Mouse (Mus musculus): ENCODE data around the gene BC004004. TPM values are rescaled to one million over a fixed set of nuclear protein-coding genes. Genes with fewer than 3 reads are reported as not detected.

Gene BC004004
- 74.8 and 75.3 TPM in 2 replicates for polyA plus RNA-seq (2016; fragmentation: Nextera tagmentation; extraction: Ambion mirVana)

DNA sequence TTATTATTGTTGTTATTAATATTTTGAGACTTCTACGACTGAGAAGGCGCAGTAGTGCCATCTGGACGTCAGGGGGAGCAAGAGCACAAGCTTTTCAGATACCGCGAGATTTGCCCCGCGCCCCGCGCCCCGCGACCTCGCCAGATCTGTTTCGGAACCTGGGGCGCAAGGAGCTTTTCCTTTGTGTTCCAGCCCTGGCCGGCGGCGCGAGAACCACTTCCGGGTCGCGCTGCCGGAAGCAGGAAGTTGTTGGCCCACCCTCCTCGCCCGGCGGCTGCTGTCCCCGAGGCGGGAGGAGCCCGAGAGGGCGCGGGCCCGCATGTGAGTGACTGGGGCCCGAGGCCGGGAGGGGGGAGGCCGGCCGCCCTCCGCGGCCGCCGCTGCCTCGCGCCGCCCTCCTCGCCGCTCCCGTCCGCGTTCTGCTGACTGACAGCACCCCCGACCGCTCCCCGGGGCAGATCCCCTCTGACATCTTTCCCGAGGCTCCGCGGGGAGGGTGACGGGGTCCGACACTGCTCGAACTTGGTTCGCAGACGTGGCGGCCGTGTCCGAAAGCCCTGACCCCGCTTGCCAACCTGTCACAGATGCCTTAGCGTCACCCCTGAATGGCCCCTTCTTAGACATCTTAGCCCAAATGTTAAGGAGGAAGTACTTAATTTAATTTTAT is at the start of gene BC004004:
Gene BC004004 (plus strand): TSS at position 107 of the 667 bp plus-strand sequence.
- ATAC-seq (ENCODE audit: low FRiP score, low read depth) = peak; percentile 91
- Histone ChIP-seq H3K4me2 (replicated peaks) (peak within 1 kb of the TSS; percentile 69), H3K4me1 (peaks cover 20% of the 10 kb centered on the region), H3K27me3 (replicated peaks) (no peaks in the 10 kb centered on the region), H3K36me3 (no peaks in the 10 kb centered on the region), H3K27ac (peak within 1 kb of the TSS; percentile 74; the same call in 1 of the 2 replicates), H3K9me3 (no peaks in the 10 kb centered on the region), H3K9ac (peak within 1 kb of the TSS; percentile 93), H3K4me3 (peak within 1 kb of the TSS; percentile 88)
- under 1% methylated on average over 51 of the region's 63 CpGs for WGBS

DNA sequence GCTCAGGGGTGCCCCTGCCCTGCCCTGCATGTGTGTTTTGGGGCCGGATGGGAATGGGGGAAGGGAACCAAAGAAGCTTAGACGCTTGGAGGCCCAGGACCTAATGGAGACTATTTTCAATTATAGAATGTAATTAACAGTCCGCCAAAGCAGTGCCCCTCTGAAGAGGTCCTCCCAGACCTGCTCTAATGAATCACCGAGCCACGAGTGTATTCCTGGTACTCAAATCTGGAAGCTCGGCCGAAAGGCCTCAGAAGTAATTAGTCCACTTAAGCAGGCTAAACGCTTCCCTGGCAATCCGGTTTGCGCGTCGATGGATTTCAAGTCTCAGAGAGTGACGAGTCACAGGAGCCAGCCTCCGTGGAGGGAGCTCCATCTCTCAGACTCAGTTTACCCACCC is 48.0 kb upstream of the BC004004 start:
- no peaks in the 10 kb centered on the region for H3K27me3 ChIP-seq (replicated peaks)
- 79% methylated on average over 14 of the region's 14 CpGs for WGBS
- H3K4me3 ChIP-seq = no peak overlapping the region
- no peaks in the 10 kb centered on the region for H3K36me3 ChIP-seq
- H3K9me3 ChIP-seq = no peaks in the 10 kb centered on the region
- H3K4me1 ChIP-seq = peaks cover 4% of the 10 kb centered on the region
- no peak for ATAC-seq (ENCODE audit: low FRiP score, low read depth)
- no peak overlapping the region for H3K27ac ChIP-seq
- H3K9ac ChIP-seq = no peak overlapping the region
- H3K4me2 ChIP-seq (replicated peaks) = no peak overlapping the region

DNA sequence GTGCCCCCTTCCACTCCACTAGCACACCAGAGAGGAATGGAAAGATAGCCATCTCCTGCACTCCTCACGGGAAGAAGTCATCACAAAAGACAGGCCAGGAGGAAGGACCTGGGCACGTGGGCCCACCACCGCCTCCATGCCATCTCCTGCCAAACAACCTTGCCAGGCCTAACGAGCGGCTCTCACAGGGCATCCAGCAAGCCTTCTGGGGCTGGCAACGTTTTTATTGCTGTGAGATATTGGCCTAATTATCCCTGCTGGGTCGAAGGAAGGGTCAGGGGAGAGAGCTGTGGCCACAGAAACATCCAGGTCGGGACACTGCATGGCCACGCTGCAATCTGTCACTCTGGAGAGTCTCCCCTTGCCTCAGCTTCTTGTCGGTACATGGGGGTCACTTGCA is 37.5 kb upstream of the BC004004 start:
- no peak overlapping the region for H3K4me3 ChIP-seq
- no peaks in the 10 kb centered on the region for H3K36me3 ChIP-seq
- WGBS = 60% methylated on average over 10 of the region's 10 CpGs
- H3K27me3 ChIP-seq (replicated peaks) = peaks cover 5% of the 10 kb centered on the region
- no peak for ATAC-seq (ENCODE audit: low FRiP score, low read depth)
- no peaks in the 10 kb centered on the region for H3K9me3 ChIP-seq
- no peak overlapping the region for H3K9ac ChIP-seq
- no peaks in the 10 kb centered on the region for H3K4me1 ChIP-seq
- no peak overlapping the region for H3K27ac ChIP-seq
- no peak overlapping the region for H3K4me2 ChIP-seq (replicated peaks)

DNA sequence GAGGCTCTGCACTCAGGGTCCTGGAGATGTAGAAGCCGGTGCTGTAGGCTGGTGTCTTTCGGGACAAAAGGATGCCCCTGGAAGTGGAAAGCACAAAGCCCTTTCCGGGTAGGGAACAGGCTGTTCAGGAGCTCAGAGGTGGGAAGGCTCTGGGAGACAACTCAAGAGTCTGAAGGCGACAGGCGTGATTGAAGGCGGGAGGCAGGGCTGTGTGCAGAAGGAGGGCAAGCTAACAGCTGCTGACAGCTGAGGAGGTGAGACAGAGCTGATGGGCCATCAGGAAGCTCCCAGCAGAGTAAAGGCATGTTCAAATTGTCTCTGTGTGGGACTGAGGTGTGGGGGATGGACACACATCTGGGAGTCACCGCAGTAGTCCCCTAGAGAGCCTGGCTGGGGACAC is 32.5 kb upstream of the BC004004 start:
- no peak for ATAC-seq (ENCODE audit: low FRiP score, low read depth)
- H3K9ac ChIP-seq = 0 out of 2 replicates have a peak overlapping the region, but pooled peaks have one; percentile 8
- peaks cover 34% of the 10 kb centered on the region for H3K27me3 ChIP-seq (replicated peaks)
- no peaks in the 10 kb centered on the region for H3K36me3 ChIP-seq
- H3K27ac ChIP-seq = no peak overlapping the region
- H3K4me1 ChIP-seq = peaks cover 20% of the 10 kb centered on the region
- H3K4me3 ChIP-seq = no peak overlapping the region
- H3K9me3 ChIP-seq = no peaks in the 10 kb centered on the region
- H3K4me2 ChIP-seq (replicated peaks) = no peak overlapping the region
- WGBS = 68% methylated on average over 7 of the region's 7 CpGs

DNA sequence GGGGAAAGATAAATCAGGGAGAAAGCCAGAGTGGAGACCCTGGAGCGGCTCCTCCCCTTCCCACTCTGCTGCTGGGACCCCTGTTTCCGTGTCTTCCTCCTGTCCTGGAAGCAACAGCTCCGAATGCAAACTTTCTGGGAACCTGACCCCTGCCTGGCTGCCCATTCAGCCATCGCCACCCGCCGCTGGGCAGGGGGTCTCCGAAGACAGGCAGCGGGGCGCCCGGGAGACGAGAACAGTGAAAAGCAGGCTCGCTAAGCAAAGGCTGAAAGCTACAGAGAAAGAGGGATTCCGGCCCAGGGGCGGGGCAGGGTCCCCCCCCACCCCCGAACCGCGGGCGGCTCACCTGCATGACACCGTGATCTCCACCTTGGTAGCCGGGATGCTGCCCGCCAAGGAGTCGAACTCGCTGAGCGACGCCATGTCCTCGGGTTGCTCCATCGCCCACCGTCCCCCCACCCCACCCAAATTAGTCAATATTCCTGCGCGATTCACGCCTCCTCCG is 31.3 kb upstream of the BC004004 start:
- under 1% methylated on average over 32 of the region's 32 CpGs for WGBS
- ATAC-seq (ENCODE audit: low FRiP score, low read depth) = no peak
- peak overlapping the region; percentile 67 for H3K9ac ChIP-seq
- no peaks in the 10 kb centered on the region for H3K9me3 ChIP-seq
- H3K4me2 ChIP-seq (replicated peaks) = peak overlapping the region; percentile 100
- no peaks in the 10 kb centered on the region for H3K36me3 ChIP-seq
- peak overlapping the region; percentile 61 for H3K4me3 ChIP-seq
- H3K27ac ChIP-seq = no peak overlapping the region
- peaks cover 34% of the 10 kb centered on the region for H3K27me3 ChIP-seq (replicated peaks)
- peaks cover 20% of the 10 kb centered on the region for H3K4me1 ChIP-seq

DNA sequence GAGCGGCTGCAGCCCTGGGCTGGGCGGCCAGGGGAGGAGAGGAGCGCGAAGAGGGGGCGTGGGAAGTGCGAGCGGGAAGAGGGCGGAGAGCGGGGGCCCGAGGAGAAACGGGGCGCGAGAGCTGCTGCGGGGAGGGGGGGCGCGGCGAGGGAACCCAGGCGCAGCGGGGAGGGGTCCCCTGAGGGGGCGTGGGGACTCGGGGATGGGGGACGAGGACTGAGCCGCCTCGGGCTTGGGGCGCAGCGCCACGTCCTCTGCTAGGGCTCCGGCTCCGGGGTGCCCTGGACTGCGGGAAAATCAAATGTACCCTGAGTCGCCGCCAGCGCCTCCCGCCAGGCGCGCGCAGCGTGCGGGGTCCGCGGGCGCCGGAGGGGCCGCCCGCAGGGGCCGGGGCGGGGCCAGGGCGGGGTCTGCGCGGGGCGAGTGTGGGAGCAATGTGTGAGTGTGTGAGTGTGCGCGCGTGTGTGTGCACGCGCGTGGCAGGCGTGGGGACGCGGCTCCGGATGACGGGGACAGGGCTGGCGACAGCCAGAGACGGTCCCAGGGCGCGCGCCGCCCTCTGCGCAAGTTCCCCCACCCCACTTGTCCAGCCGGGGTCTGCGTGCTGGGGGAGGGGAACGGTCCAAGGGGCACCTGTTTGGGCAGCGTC is 30.7 kb upstream of the BC004004 start, which contains the start of gene Cpne5:
Gene Cpne5 (minus strand): TSS at position 396 of the 649 bp plus-strand sequence.
- Histone ChIP-seq H3K36me3 (no peaks in the 10 kb centered on the region), H3K27ac (no peak within 1 kb of the TSS), H3K4me3 (peak within 1 kb of the TSS; percentile 61), H3K27me3 (replicated peaks) (peaks cover 34% of the 10 kb centered on the region), H3K4me2 (replicated peaks) (peak within 1 kb of the TSS; percentile 100), H3K4me1 (peaks cover 24% of the 10 kb centered on the region), H3K9ac (peak within 1 kb of the TSS; percentile 67), H3K9me3 (no peaks in the 10 kb centered on the region)
- under 1% methylated on average over 70 of the region's 73 CpGs for WGBS
- ATAC-seq (ENCODE audit: low FRiP score, low read depth) = peak; percentile 54

DNA sequence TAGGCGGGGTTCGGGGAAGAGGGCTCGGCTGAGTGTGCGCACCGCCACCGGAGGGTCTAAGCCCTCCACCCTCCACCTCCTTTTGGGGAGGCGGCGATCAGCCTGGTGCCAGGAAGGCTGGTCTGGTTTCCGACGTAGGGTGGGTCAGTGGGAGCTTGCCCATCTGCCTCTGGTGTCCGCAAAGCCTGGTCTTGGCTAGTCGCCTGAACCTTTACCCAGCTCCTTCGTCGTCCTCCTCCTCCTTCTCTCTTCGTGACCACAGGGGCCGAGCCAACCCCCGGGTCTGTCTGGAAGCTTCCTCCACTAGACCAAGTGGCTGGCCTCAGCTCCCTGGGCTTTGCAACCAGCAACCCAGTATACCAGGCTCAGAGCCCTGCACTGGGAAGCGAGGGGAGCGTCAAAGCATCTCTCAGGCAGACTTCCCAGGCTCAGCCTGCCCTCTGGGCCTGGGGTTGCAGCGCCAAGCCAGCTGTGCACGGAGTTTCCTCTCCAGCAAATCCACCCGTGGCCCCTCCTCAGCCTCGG is 30.1 kb upstream of the BC004004 start:
- H3K4me3 ChIP-seq = peak overlapping the region; percentile 61
- H3K4me2 ChIP-seq (replicated peaks) = peak overlapping the region; percentile 100
- H3K27ac ChIP-seq = no peak overlapping the region
- no peaks in the 10 kb centered on the region for H3K36me3 ChIP-seq
- 0 out of 2 replicates have a peak, but pooled peaks have one; percentile 22 for ATAC-seq (ENCODE audit: low FRiP score, low read depth)
- WGBS = 3% methylated on average over 21 of the region's 23 CpGs
- no peaks in the 10 kb centered on the region for H3K9me3 ChIP-seq
- H3K4me1 ChIP-seq = peaks cover 29% of the 10 kb centered on the region
- H3K27me3 ChIP-seq (replicated peaks) = peaks cover 34% of the 10 kb centered on the region
- peak overlapping the region; percentile 67 for H3K9ac ChIP-seq

DNA sequence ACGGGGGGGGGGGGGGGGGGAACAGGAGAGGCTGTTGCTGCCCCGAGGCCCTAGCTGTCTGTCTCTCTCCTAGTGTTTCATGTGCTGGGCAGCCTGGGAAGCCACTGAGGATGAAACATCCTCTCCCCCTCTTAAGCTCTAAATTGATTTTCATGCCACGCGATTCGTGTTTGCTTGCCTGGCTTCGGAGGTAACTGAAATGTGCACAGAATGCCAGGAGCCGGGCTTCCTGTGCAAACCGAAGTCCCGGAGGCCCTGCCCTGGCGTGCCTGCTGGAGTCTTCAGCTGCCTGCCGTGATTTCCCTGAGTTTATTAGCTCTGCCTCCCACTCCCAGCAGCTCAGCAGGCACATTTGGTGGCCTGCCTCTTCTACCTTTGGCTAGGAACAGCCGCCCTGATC is 23.7 kb upstream of the BC004004 start:
- Histone ChIP-seq H3K9ac (no peak overlapping the region), H3K27ac (no peak overlapping the region), H3K4me2 (replicated peaks) (no peak overlapping the region), H3K4me1 (peaks cover 25% of the 10 kb centered on the region), H3K36me3 (peaks cover 6% of the 10 kb centered on the region; the same call in 1 of the 2 replicates), H3K4me3 (no peak overlapping the region), H3K27me3 (replicated peaks) (no peaks in the 10 kb centered on the region), H3K9me3 (no peaks in the 10 kb centered on the region)
- ATAC-seq (ENCODE audit: low FRiP score, low read depth) = no peak
- 33% methylated on average over 12 of the region's 12 CpGs for WGBS

DNA sequence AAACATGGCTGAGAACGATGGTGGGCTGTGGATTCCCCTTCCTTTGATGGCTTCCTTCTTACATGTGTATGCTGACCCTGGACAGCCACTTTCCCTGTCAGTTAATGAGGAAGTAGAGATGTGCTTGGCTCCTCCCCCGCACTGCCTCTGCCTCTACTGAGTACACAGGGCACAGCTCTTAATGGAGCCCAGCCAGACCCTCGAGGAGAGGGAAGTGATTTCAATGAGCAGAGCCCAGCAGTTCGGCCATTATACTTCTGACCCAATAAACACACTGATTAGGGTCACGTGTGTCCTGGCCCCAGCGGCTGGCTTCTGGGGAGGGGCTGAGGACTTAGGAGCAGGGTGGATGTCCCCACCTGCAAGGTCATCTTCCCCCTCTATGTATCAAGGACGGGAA is 22.9 kb upstream of the BC004004 start:
- peaks cover 12% of the 10 kb centered on the region for H3K36me3 ChIP-seq
- H3K4me1 ChIP-seq = peaks cover 25% of the 10 kb centered on the region
- no peak; the same call in 1 of the 2 replicates for ATAC-seq (ENCODE audit: low FRiP score, low read depth)
- H3K27ac ChIP-seq = no peak overlapping the region
- WGBS = 34% methylated on average over 7 of the region's 7 CpGs
- H3K9me3 ChIP-seq = no peaks in the 10 kb centered on the region
- H3K9ac ChIP-seq = no peak overlapping the region
- H3K27me3 ChIP-seq (replicated peaks) = no peaks in the 10 kb centered on the region
- H3K4me2 ChIP-seq (replicated peaks) = no peak overlapping the region
- H3K4me3 ChIP-seq = no peak overlapping the region

DNA sequence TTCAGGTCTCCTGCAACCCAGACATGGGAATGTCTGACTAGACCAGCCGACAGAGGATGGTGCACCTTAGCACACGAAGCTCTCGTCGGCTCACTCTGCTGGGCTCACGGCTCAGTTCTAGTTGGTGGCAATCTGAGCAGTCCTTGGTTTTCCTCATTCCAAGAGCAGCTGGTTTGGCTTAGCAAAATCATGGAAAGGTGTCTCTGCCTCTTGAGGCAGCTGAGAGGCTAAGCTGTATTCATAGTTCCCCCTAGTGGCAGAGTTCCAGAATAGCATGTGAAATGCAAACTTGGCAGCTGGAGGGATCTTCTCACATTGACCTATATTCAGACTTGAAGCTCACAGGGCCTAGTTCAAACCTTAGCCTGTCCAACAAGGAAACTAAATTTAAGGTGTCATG is 22.0 kb upstream of the BC004004 start:
- Histone ChIP-seq H3K9me3 (no peaks in the 10 kb centered on the region), H3K27me3 (replicated peaks) (no peaks in the 10 kb centered on the region), H3K4me2 (replicated peaks) (no peak overlapping the region), H3K27ac (no peak overlapping the region), H3K4me1 (peaks cover 27% of the 10 kb centered on the region), H3K36me3 (peaks cover 20% of the 10 kb centered on the region), H3K4me3 (no peak overlapping the region), H3K9ac (no peak overlapping the region)
- 32% methylated on average over 5 of the region's 5 CpGs for WGBS
- no peak for ATAC-seq (ENCODE audit: low FRiP score, low read depth)

DNA sequence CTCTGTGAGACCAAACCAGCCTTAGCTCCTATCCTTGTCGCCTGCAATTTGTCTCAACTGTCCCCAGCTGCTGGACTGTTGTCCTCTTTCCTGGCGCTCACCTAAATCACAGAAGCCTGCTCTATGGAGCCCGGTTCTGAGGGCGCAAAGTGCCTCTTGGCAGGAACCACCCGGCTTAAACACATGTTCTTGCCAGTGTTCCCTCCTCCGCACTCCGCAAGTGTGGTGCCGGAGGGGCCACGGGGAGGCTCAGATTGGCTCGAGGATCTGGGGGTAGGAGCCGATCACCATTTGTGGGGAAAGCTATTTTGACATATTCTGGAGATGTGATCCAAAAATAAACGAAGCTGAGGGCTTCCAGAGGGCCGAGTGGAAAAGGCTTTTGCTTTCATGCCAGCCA is 20.7 kb upstream of the BC004004 start:
- peaks cover 31% of the 10 kb centered on the region for H3K36me3 ChIP-seq
- no peak overlapping the region for H3K4me2 ChIP-seq (replicated peaks)
- peaks cover 26% of the 10 kb centered on the region for H3K4me1 ChIP-seq
- no peak overlapping the region for H3K9ac ChIP-seq
- ATAC-seq (ENCODE audit: low FRiP score, low read depth) = no peak
- 85% methylated on average over 13 of the region's 13 CpGs for WGBS
- no peaks in the 10 kb centered on the region for H3K27me3 ChIP-seq (replicated peaks)
- H3K27ac ChIP-seq = no peak overlapping the region
- no peak overlapping the region for H3K4me3 ChIP-seq
- no peaks in the 10 kb centered on the region for H3K9me3 ChIP-seq

DNA sequence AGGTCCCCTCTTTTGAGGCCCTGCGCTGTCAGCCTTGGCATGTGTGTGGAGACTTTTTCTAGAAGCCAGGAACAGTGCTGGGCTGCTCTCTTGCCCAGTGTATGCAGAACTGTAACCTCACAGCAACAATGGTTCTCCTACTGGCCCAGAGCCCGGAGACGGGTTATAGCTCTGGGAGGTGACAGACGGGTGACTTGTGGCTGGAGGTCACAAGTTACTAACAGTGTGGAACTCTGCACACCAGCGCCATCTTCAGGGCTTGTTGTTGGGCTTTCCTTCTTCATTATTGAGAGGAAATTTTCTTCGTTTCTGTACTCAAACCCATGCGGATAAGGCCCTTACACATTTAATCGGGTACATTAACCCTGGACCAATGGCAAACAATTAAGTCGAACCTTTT is 19.1 kb upstream of the BC004004 start:
- Histone ChIP-seq H3K9me3 (no peaks in the 10 kb centered on the region), H3K36me3 (peaks cover 42% of the 10 kb centered on the region), H3K27ac (no peak overlapping the region), H3K4me3 (no peak overlapping the region), H3K9ac (no peak overlapping the region), H3K4me2 (replicated peaks) (no peak overlapping the region), H3K4me1 (peaks cover 16% of the 10 kb centered on the region), H3K27me3 (replicated peaks) (no peaks in the 10 kb centered on the region)
- ATAC-seq (ENCODE audit: low FRiP score, low read depth) = no peak
- 60% methylated on average over 9 of the region's 9 CpGs for WGBS

Data from neural tube, embryonic 12.5 days (tissue).